Mouse (Mus musculus): ENCODE measurements at regions not wholly inside any gene's neighbourhood (a gene's known extent, or its start where the extent isn't known, plus 50 kb on each side); places are given as distances from the start of the nearest gene placed in this dataset.

- Histone ChIP-seq H3K36me3 (ENCODE audit: insufficient read depth, low read length) (no peaks in the 10 kb centered on the region), H3K9me3 (ENCODE audit: low read length) (no peaks in the 10 kb centered on the region), H3K4me1 (replicated peaks; ENCODE audit: low read depth, low read length) (no peaks in the 10 kb centered on the region; the same call in 1 of the 2 replicates), H3K4me3 (replicated peaks; ENCODE audit: low read length) (no peak overlapping the region), H3K27me3 (ENCODE audit: insufficient read depth, low read length) (no peaks in the 10 kb centered on the region)
- TF ChIP-seq POU5F1 (IDR thresholded peaks at IDR 0.05; ENCODE audit: borderline replicate concordance, low read length) (no peak), CTCF (conservative IDR thresholded peaks at IDR 0.05; ENCODE audit: low read length) (no peak), NANOG (IDR thresholded peaks at IDR 0.05; ENCODE audit: borderline replicate concordance, low read length) (no peak)
Observed at GRCm38 (mm10) chr3:149496829-149497471, 506.6 kb upstream of the Adgrl2 start.

- Histone ChIP-seq H3K4me1 (replicated peaks; ENCODE audit: low read depth, low read length) (no peaks in the 10 kb centered on the region; the same call in 1 of the 2 replicates), H3K36me3 (ENCODE audit: insufficient read depth, low read length) (no peaks in the 10 kb centered on the region), H3K4me3 (replicated peaks; ENCODE audit: low read length) (no peak overlapping the region), H3K27me3 (ENCODE audit: insufficient read depth, low read length) (no peaks in the 10 kb centered on the region), H3K9me3 (ENCODE audit: low read length) (no peaks in the 10 kb centered on the region)
- TF ChIP-seq POU5F1 (IDR thresholded peaks at IDR 0.05; ENCODE audit: borderline replicate concordance, low read length) (no peak), NANOG (IDR thresholded peaks at IDR 0.05; ENCODE audit: borderline replicate concordance, low read length) (no peak), CTCF (conservative IDR thresholded peaks at IDR 0.05; ENCODE audit: low read length) (no peak)
Observed at GRCm38 (mm10) chr3:149496122-149496521, 505.8 kb upstream of the Adgrl2 start.

- no peaks in the 10 kb centered on the region for H3K36me3 ChIP-seq (ENCODE audit: insufficient read depth, low read length)
- TF ChIP-seq POU5F1 (IDR thresholded peaks at IDR 0.05; ENCODE audit: borderline replicate concordance, low read length) (no peak), NANOG (IDR thresholded peaks at IDR 0.05; ENCODE audit: borderline replicate concordance, low read length) (no peak), CTCF (conservative IDR thresholded peaks at IDR 0.05; ENCODE audit: low read length) (no peak)
- H3K4me1 ChIP-seq (replicated peaks; ENCODE audit: low read depth, low read length) = peaks cover 21% of the 10 kb centered on the region
- no peak overlapping the region for H3K4me3 ChIP-seq (replicated peaks; ENCODE audit: low read length)
- no peaks in the 10 kb centered on the region for H3K27me3 ChIP-seq (ENCODE audit: insufficient read depth, low read length)
- no peaks in the 10 kb centered on the region for H3K9me3 ChIP-seq (ENCODE audit: low read length)
Observed at GRCm38 (mm10) chr3:149488147-149488546, 497.8 kb upstream of the Adgrl2 start.

- H3K4me3 ChIP-seq (replicated peaks; ENCODE audit: low read length) = no peak overlapping the region
- no peaks in the 10 kb centered on the region for H3K9me3 ChIP-seq (ENCODE audit: low read length)
- H3K27me3 ChIP-seq (ENCODE audit: insufficient read depth, low read length) = no peaks in the 10 kb centered on the region
- TF ChIP-seq POU5F1 (IDR thresholded peaks at IDR 0.05; ENCODE audit: borderline replicate concordance, low read length) (no peak), NANOG (IDR thresholded peaks at IDR 0.05; ENCODE audit: borderline replicate concordance, low read length) (no peak), CTCF (conservative IDR thresholded peaks at IDR 0.05; ENCODE audit: low read length) (no peak)
- peaks cover 21% of the 10 kb centered on the region for H3K4me1 ChIP-seq (replicated peaks; ENCODE audit: low read depth, low read length)
- no peaks in the 10 kb centered on the region for H3K36me3 ChIP-seq (ENCODE audit: insufficient read depth, low read length)
Observed at GRCm38 (mm10) chr3:149485406-149485805, 495.1 kb upstream of the Adgrl2 start.

GRCm38 (mm10) chr3:149484319-149484718 is 494.0 kb upstream of the Adgrl2 start:
- no peaks in the 10 kb centered on the region for H3K27me3 ChIP-seq (ENCODE audit: insufficient read depth, low read length)
- H3K4me1 ChIP-seq (replicated peaks; ENCODE audit: low read depth, low read length) = peaks cover 21% of the 10 kb centered on the region
- no peak overlapping the region for H3K4me3 ChIP-seq (replicated peaks; ENCODE audit: low read length)
- no peaks in the 10 kb centered on the region for H3K36me3 ChIP-seq (ENCODE audit: insufficient read depth, low read length)
- TF ChIP-seq POU5F1 (IDR thresholded peaks at IDR 0.05; ENCODE audit: borderline replicate concordance, low read length) = peak; percentile 88
- TF ChIP-seq NANOG (IDR thresholded peaks at IDR 0.05; ENCODE audit: borderline replicate concordance, low read length) = no peak
- no peaks in the 10 kb centered on the region for H3K9me3 ChIP-seq (ENCODE audit: low read length)

- Histone ChIP-seq H3K9me3 (ENCODE audit: low read length) (peaks cover 13% of the 10 kb centered on the region; the same call in 1 of the 2 replicates), H3K27me3 (ENCODE audit: insufficient read depth, low read length) (no peaks in the 10 kb centered on the region), H3K4me3 (replicated peaks; ENCODE audit: low read length) (no peak overlapping the region), H3K36me3 (ENCODE audit: insufficient read depth, low read length) (no peaks in the 10 kb centered on the region), H3K4me1 (replicated peaks; ENCODE audit: low read depth, low read length) (no peaks in the 10 kb centered on the region)
- TF ChIP-seq NANOG (IDR thresholded peaks at IDR 0.05; ENCODE audit: borderline replicate concordance, low read length) (no peak), CTCF (conservative IDR thresholded peaks at IDR 0.05; ENCODE audit: low read length) (no peak)
Observed at GRCm38 (mm10) chr3:149476151-149476550, 485.8 kb upstream of the Adgrl2 start.

GRCm38 (mm10) chr3:149466973-149467372 is 476.6 kb upstream of the Adgrl2 start:
- TF ChIP-seq CTCF (conservative IDR thresholded peaks at IDR 0.05; ENCODE audit: low read length) = no peak
- TF ChIP-seq NANOG (IDR thresholded peaks at IDR 0.05; ENCODE audit: borderline replicate concordance, low read length) = no peak
- TF ChIP-seq POU5F1 (IDR thresholded peaks at IDR 0.05; ENCODE audit: borderline replicate concordance, low read length) = no peak
- no peaks in the 10 kb centered on the region for H3K4me1 ChIP-seq (replicated peaks; ENCODE audit: low read depth, low read length)
- no peaks in the 10 kb centered on the region for H3K36me3 ChIP-seq (ENCODE audit: insufficient read depth, low read length)
- H3K27me3 ChIP-seq (ENCODE audit: insufficient read depth, low read length) = no peaks in the 10 kb centered on the region
- H3K9me3 ChIP-seq (ENCODE audit: low read length) = peaks cover 3% of the 10 kb centered on the region; the same call in 1 of the 2 replicates
- H3K4me3 ChIP-seq (replicated peaks; ENCODE audit: low read length) = no peak overlapping the region

- H3K36me3 ChIP-seq (ENCODE audit: insufficient read depth, low read length) = no peaks in the 10 kb centered on the region
- H3K27me3 ChIP-seq (ENCODE audit: insufficient read depth, low read length) = no peaks in the 10 kb centered on the region
- TF ChIP-seq POU5F1 (IDR thresholded peaks at IDR 0.05; ENCODE audit: borderline replicate concordance, low read length) = no peak
- no peak for TF ChIP-seq NANOG (IDR thresholded peaks at IDR 0.05; ENCODE audit: borderline replicate concordance, low read length)
- TF ChIP-seq CTCF (conservative IDR thresholded peaks at IDR 0.05; ENCODE audit: low read length) = no peak
- no peak overlapping the region for H3K4me3 ChIP-seq (replicated peaks; ENCODE audit: low read length)
- H3K4me1 ChIP-seq (replicated peaks; ENCODE audit: low read depth, low read length) = no peaks in the 10 kb centered on the region
- peaks cover 3% of the 10 kb centered on the region; the same call in 1 of the 2 replicates for H3K9me3 ChIP-seq (ENCODE audit: low read length)
Observed at GRCm38 (mm10) chr3:149464603-149465002, 474.2 kb upstream of the Adgrl2 start.

GRCm38 (mm10) chr3:149462121-149462541 is 471.8 kb upstream of the Adgrl2 start:
- H3K36me3 ChIP-seq (ENCODE audit: insufficient read depth, low read length) = no peaks in the 10 kb centered on the region
- H3K4me1 ChIP-seq (replicated peaks; ENCODE audit: low read depth, low read length) = no peaks in the 10 kb centered on the region
- no peaks in the 10 kb centered on the region for H3K27me3 ChIP-seq (ENCODE audit: insufficient read depth, low read length)
- no peak overlapping the region for H3K4me3 ChIP-seq (replicated peaks; ENCODE audit: low read length)
- peaks cover 3% of the 10 kb centered on the region; the same call in 1 of the 2 replicates for H3K9me3 ChIP-seq (ENCODE audit: low read length)
- TF ChIP-seq CTCF (conservative IDR thresholded peaks at IDR 0.05; ENCODE audit: low read length) = no peak
- no peak for TF ChIP-seq NANOG (IDR thresholded peaks at IDR 0.05; ENCODE audit: borderline replicate concordance, low read length)
- no peak for TF ChIP-seq POU5F1 (IDR thresholded peaks at IDR 0.05; ENCODE audit: borderline replicate concordance, low read length)
